Mouse (Mus musculus) neutrophil, adult 59 days (primary cell): ENCODE data around the gene Ccdc9. TPM values are rescaled to one million over a fixed set of nuclear protein-coding genes. Genes with fewer than 3 reads are reported as not detected.

Experiments
- total RNA-seq, 2 experiments: library from RNA; stranded (reverse); gene quantifications; 1 replicate in 1 of 2; 2 replicates in 1 of 2; pipeline ENCODE4 v1.2.4; 2023

Gene Ccdc9
- total RNA-seq = 100 to 1,000 TPM; 179 to 201 TPM

GRCm38 (mm10) chr7:16286026-16286961 lies at the start of gene Ccdc9:
TSS of gene Ccdc9 (minus strand) at chr7:16286795.

GRCm38 (mm10) chr7:16308093-16308492 lies 21.5 kb upstream of the Ccdc9 start, which contains the start of gene Bbc3:
TSS of gene Bbc3 (plus strand) at chr7:16308393.

GRCm38 (mm10) chr7:16273081-16273765 lies 13.4 kb downstream of the Ccdc9 start, which contains the start of gene Inafm1:
TSS of gene Inafm1 (minus strand) at chr7:16273617.

DNA sequence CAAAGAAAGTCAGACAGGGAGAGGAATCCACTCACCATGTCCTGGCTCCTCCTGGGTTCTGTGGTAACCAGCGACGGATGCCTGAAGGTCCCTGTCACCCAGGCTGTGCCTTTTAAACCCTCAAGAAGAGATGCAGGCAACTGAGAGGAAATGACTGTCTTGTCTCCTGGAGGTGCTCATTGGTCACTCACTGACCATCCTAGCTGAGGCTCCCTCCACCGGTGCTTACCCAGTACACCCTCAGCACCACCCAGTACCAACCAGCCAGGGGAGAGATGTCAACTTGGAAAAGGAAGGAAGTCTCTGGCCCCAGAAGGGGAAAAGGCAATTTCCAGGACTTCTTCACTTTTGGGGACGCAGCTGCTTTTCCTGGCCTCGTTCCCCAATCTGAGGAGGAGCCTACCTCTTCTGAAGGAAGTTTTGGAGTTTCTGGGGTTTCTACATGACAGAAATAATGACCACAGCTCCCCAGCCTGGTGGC lies 27.4 kb downstream of the Ccdc9 start, which contains the start of gene C5ar1:
TSS of gene C5ar1 (minus strand) at position 431 of the 481 bp plus-strand sequence.

GRCm38 (mm10) chr7:16244067-16244466 lies 42.5 kb downstream of the Ccdc9 start, which contains the start of gene C5ar2:
TSS of gene C5ar2 (minus strand) at chr7:16244154.

Other genes with a start within 250 kb of the Ccdc9 start
- 10 to 100 TPM; 30.5 to 32.9 TPM for gene Bicra, start 238.9 kb downstream of the Ccdc9 start, total RNA-seq
- under 1 TPM; 0.20 to 0.33 TPM for gene Zfp541, start 225.0 kb downstream of the Ccdc9 start, total RNA-seq
- gene Napa, start 188.3 kb downstream of the Ccdc9 start, total RNA-seq = 100 to 1,000 TPM; 171 to 180 TPM
- gene Kptn, start 166.9 kb downstream of the Ccdc9 start, total RNA-seq = 10 to 100 TPM; 19.0 to 19.7 TPM
- under 1 TPM in 1 of 2 experiments, not detected in 1; 0.11 TPM for gene Slc8a2, start 157.0 kb downstream of the Ccdc9 start, total RNA-seq
- under 1 TPM in 1 of 2 experiments, not detected in 1; 0.86 TPM for gene Meis3, start 111.7 kb downstream of the Ccdc9 start, total RNA-seq
- gene Dhx34, start 64.8 kb downstream of the Ccdc9 start, total RNA-seq = 10 to 100 TPM; 20.4 to 24.2 TPM
- 10 to 100 TPM; 25.2 to 26.8 TPM for gene C5ar2, start 42.6 kb downstream of the Ccdc9 start, total RNA-seq
- 100 to 1,000 TPM; 417 to 461 TPM for gene C5ar1, start 27.3 kb downstream of the Ccdc9 start, total RNA-seq
- 10 to 100 TPM; 13.3 to 15.2 TPM for gene Inafm1, start 13.2 kb downstream of the Ccdc9 start, total RNA-seq
- gene Bbc3, start 21.6 kb upstream of the Ccdc9 start, total RNA-seq = 10 to 100 TPM; 24.8 to 28.4 TPM
- 10 to 100 TPM; 45.6 to 46.9 TPM for gene Sae1, start 101.0 kb upstream of the Ccdc9 start, total RNA-seq
- 10 to 100 TPM; 69.3 to 78.4 TPM for gene Zc3h4, start 114.1 kb upstream of the Ccdc9 start, total RNA-seq
- 10 to 100 TPM; 28.9 to 30.6 TPM for gene Tmem160, start 166.0 kb upstream of the Ccdc9 start, total RNA-seq
- gene Npas1, start 190.9 kb upstream of the Ccdc9 start, total RNA-seq = under 1 TPM in 1 of 2 experiments, not detected in 1; 0.16 TPM